Mouse (Mus musculus) left cerebral cortex, adult 11 months (tissue): ENCODE results near the gene Eya4.

Experiments
- DNase-seq: peaks from one replicate; pipeline ENCODE4 v3.0.0; 2022; ENCODE audit warnings: low spot score

Gene Eya4

DNA sequence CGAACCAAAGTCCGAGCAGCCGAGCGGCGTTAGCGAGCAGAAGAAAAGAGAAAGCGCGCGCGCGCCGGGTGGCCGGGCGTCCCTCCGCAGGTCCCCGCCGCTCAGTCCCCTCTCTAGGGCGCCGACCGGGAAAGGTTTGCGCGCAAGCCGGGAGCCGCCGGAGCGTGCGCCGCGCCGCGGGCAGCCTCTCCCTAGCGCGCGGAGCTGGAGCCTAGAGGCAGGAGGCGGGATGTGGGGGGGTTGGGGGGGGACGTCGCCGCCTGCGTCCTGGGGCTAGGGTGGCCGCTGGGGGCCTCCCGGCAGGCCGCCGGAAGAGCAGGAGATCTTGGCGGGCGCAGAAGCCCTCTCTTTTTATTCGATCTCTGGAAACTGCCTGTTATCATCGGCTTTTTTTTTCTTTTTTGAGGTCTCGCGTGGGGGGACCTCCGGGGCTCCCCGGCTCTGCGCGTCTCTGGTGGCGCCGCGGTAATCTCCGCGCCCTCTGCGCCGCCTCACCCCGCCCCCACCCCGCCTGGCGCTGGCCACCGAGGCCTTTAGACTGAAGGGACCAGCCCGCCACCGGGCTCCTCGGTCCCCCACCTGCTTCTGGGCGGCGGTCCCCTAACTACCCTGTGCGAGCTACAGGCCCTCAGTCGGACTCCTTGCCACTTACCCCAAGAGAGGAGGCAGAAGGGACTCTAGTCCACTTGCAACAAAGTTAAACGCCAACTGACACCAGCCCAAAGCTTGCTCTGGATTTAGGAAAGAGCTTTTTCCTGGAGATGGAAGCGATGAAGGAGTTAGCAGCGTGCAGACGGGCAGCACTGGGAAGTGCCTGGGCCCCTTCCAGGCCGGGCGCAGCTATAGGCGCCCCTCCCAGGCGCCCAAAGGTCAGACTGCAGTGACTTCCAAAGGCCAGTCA, at the start of gene Eya4:
Gene Eya4, minus strand, starts transcription at position 776 of the 901 bp plus-strand sequence.
- no peak for DNase-seq

DNA sequence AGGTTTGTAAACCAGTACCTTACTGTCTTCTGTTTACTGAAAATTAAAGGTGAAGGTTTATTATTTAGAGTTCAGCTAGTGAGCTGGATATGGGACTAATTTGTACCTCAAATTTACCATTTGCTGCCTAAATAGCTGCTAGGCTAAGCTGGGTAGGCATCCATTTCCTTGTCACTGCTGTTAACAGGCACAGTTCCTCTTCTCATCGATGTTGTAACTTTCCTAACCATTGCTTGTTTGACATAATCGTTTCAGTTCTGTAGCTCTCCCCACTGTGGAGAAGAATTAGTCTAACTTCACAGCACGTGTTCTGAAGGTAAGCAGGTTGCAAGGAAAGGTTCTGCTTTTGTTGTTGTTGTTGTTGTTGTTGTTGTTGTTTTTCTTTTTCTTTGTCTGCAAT, 44.8 kb upstream of the Eya4 start:
- no peak for DNase-seq

DNA sequence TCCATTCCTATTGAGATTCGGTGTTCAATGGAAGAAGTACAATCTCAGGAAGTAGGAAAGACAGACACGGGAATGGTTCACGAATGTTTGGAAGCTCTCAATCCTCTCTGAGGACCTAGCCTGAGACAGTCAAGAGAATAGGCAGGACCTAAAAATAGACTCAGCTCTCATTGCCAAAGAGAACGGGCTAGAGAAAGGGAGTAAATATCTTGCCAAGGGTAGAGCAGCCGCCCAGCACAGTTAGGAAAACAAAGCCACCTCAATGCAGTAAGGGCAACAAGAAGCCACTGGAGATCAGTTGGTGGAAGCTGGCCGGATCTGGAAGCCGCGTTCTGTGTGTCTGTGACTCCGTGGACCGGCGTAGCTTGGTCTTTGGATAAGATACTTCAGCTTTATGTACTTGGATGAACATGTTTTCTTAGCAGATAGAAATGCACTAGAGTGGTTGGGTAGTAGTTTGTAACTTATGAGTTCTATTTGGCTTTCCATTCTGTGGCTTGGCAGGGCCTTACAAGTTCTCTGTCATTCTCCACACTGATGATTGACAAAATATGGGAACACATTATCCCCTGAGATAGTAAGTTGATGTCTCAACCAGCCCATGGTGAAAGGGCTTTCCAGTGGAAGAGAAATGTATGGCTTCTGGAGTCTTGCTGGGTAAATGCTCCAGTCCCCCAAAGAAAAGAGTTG, 44.1 kb upstream of the Eya4 start:
- DNase-seq = no peak

DNA sequence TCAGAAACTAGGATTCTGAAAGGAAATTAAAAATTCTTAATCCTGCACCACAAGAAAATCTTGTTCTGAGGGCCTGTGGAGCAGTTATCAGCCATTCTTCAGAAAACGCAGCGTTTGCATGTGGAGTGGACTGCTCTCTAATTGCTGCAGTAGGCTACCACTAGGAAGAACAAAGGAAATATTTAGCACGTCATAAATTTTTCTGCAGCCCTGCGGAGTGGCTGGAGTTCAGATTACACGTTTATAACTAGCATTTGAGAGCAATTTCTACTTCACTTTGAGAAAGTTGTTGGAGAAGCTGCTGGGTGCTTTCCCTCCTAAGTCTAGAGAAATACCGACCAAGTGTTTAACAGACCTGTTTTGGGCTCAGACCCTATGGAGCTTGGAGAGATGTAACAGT, 43.6 kb upstream of the Eya4 start:
- no peak for DNase-seq

DNA sequence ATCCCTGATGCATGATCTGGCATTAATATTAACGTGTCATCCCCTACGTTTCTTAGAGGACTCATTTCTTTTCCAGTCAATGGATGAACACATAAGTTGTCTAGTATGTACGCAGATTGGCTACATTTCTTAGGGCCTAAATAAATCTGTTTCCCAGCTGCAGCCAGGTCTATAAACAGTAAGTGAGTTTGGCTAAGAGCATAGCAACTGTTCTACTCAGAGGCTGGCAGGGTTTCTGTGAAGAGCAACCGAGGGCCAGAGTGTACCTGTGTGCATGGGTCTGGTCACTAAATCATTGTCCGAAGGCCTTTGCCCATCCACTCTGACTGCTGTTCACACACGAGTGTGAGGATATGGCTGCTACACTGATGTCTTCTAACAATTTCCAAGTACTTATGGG, 13.3 kb upstream of the Eya4 start:
- DNase-seq = no peak

DNA sequence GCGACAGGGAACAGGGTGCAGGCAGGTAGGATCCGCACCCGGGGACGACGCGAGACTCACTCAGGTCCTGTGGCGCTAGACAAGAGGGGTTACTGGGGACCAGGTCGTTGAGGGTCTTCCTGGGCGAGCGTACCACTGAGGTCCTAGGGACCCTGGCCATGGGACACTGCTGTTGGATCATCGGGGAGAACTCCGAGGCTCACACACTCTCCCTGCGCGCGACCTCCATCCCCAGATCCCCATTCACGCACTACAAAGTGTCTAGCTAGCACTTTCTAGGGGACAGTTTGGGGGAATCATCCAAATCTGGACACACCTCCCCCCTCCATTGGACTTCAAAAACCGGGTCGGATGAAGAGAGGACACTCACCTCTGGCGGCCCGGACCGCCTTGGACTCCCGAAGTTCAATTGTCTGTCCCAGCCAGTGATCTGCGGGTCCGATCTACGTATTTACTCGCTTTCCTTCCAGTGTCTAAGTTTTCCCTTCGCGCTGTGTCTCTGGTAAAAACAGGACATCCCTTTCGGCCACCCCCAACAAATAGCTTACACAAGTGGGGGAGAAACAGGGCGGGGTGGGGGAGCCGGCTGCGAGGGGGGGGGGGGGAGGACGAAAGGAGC, 1.1 kb downstream of the Eya4 start:
- no peak for DNase-seq

DNA sequence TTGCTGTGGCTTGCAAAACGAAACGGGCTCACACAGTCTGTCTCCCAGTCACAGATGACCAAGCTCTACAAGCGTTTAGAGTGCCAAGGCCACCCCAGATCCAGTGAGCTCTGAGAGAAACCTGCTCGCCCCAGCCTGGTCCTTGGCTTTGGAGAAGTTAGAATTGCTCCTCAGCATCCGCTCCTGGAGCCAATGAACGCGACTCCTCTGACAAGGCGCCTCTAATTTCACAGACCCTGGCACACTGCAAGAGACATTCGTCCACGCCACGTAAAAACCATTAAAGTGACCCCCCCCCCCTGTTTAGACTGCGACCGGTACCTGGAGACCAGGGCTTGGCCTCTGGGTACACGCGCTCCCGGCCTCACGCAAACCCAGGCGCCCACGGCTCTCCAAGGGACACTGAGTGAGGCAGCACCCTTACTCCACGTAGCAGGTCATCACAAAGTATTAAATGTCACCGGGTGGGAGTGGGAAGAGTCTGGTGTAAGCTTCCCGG, 1.6 kb downstream of the Eya4 start:
- no peak for DNase-seq

DNA sequence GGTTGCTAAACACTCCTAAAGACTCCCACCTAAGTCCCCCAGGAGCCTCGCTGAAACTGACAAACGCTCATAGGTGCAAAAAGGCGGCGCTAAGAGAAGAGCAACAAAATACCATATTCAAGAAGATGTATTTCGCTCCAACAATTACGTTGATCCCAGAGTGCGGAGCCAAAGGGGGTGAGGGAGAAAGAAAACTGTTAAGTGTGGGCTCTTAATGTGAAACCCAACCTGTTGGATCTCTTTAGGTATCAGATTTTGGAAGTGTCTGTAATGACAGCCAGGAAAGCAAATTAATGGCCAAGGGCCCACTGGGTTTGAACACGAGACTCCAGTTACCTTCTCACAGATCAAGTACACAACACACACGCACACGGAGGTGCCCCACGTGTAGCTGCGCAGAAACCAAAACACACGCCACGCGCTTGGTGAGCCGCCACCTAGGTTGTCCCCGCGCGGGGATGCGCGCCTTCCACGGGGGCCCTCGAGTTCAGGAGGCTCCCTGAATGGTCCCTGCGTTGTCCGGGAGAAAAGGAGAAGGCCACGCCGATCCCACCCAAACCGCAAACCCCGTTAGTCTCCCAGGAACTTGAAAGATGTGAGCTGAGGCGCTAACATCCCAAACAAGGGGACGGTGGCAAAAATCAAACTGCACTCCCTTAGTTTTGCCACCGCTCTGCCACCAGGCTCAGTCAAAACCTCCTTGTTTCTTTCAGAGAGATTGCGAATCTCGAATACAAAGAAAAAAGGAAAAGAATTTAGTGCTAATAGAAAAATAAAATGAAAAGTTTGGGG, 2.3 kb downstream of the Eya4 start:
- DNase-seq = no peak

DNA sequence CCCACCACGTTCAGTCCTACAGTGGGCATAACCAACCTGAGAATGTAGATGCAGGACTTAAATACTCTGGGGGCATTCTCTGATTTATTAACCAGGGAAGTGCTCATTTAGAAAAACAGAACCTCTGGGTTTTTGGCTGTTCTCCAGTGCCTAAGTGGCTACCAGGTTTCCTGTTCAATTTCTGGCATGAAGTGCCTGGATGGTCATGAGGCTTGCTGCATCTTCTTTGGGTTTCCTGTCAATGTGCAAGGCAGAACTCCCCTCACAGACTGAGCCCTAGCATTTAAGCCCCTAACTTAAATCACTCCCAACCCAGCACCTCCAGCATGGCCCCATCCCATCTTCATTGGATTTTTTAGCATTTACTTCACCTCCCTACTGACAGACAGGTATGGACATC, 13.3 kb downstream of the Eya4 start:
- DNase-seq = no peak

DNA sequence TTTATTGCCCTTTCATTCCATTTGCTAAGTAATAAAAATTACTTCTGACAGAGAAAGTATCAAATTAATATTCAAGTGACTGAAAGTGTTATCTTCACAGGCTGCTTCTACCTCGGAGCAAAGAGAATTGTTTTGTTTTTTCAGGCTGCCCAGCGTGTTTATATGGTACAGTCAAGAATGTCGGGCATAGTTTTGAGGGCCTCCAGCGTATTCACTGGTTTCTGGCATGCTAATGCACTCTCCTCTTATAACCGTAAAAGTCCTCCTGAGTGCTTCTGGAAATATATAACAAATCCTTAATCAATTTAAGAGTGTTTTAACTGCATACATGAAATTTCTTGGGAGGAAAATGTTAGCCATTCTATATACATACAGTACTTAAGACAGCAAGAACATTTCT, 17.8 kb downstream of the Eya4 start:
- DNase-seq = no peak

DNA sequence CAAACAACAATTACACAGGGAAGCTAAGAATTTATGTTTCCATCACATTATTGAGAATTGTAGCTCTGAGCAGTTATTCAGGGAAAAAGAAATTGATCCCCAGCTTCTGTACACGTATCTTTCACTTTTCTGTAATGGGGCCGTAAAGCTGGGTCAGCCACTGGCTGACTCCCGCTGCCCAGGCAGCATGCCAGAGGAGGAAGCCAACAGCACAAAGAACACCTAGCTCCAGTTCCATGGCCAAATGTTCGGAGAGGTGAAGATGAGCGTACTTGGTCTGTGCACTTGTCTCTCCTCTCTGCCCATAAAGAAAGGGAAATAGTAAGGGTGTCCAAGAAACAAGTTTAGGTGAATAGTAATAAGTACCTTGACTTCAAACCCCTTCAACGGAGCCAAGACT, 22.9 kb downstream of the Eya4 start:
- no peak for DNase-seq

DNA sequence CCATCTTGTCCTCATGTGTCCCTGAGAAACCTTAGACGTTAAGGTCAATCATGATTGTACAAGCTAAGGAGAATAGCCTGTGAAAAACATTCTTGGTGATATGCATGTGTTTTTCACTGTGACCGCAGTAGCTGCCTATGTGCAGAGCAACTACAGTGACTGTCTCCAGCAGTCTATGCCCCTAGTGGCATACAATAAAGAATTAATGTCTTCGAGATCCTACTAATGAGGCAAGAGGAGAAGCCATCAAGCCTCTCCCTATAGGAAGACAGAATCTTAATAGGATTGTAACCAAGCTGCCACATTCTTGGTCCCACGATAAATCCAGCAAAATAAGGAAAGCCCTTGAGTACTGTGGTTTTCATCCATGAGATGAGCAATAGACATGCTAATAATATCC, 28.3 kb downstream of the Eya4 start:
- DNase-seq = no peak

DNA sequence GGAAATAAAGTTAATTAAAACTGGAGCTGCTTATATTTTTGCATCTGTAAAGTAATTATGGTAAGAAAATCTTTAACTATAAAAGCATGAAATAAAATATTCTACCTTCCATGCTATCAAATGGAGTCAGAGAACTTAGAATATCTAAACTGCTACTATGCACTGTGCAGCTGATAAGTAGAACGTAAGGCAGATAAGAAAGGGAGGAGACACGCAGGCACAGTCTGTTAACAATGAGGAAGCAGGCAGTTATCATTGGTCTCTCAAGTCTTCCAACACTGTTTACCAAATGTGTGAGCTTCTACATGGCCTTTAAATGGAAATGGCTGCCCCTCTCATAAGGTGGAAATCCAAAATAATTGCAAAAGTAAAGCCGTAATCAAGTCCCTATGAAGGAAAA, 55.0 kb downstream of the Eya4 start:
- DNase-seq = no peak

DNA sequence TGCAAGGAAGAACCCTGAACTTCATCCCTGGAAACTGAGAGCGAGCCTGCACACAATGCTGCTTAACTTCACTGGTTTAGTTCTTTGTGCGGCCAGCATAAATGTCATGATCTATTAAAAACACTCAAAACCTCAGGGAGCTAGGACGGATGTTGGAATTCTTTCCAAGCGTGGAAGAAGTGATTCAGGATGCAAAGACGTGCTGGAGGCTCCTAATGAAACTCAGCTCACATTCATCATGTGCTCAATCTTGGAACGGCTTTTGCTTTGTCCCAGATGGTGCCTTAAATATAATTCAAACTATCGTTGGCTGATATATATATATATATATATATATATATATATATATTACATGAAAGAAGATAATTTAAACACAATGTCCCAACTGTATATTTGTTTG, 58.1 kb downstream of the Eya4 start:
- no peak for DNase-seq

DNA sequence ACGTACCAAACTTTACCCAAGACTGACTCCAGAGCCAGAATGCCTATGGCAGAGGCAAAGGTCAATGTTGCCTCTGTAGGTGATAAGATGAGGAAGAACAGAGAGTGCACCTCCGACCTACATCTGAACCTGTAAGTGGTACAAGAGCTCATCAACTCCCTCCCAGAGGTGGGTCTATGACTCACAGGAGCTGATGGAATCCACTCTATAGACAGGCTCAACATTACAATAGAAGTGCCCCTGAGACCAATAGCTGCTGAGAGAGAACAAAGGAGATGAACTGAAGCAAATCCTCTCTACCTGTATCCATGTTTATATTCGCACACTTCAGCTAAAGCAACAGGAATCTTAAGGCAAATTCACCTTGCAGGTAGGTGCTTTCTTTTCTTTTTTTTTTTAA, 73.2 kb downstream of the Eya4 start:
- no peak for DNase-seq

DNA sequence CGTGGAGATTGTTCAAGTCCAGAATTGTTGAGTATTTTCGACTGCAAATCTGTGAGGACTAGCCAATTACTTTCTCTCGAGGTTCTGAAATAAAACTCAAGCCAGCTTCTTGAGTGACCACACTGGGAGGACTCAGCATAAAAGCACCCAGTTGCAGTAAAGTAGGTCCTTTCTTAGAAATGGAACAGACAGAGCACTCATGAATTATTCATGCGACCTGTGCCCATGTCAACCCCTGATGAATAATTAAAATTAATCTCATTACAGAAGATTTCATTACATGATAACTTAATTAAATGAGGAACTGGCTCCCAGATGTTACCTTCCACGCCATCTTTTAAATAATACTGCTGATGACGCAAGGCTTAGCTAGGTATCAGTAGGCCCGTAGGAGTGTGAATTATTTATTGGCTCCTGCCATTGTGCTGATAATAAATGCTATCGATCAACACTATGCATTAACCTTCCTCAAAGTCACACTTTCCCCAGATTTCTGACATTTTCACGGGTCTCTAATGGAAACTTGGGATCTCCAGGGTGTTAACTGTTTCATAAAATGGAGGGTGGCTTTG, 79.5 kb downstream of the Eya4 start:
- no peak for DNase-seq

DNA sequence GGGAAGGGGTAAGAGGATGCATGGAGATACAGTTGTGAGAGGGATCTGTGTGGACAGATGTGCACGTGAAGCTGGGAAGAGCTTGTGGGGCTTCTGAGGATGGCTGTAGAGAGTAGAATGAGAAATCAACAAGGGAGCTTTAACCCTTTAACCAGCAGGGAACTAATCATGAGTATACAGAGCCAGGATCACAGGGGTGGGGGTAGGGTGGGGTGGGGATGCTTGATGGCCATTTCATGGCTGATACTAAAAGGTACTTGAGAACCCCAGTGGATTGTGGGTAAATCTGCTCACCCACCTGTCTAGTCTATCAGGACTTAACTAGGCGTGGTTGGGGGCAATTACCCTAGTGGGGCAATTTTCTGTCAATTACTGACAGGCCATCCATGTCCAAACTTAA, 80.1 kb downstream of the Eya4 start:
- DNase-seq = no peak

DNA sequence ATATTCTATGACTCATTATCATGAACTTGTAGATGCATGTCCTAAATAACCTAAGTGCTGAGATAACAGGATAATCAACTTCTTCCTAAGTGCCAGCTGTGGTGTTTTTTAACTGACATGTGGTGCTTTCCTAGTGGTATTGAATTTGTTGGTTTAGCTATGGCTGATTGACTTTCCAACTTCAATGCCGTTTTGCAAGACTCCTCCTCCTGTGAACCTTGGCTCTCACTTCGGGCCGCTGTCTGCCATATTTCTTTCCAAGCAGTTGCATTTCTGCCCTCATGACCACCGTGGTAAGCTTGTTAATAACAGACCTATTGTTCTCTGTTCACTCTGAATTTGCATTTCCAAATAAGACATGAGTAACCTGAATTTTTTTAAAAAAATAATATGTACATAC, 98.4 kb downstream of the Eya4 start:
- DNase-seq = no peak

DNA sequence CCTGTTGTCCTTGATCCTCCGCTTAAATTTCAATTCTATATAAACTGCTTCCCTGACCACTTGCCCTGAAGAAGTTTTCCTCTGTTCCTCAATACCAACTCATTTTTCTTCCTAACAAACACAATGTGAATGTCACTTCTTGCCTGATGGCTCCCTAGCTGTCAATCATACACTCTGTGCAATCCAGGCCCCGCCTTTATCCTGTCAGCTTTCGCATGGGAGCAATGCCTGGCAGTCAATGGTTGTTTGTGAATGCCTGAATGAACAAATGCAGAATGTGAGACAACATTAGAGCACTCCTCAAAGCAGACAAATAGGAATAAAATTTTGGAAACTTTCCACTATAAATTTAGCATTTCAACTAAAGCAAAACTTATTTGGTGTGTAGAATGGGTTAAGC, 104.1 kb downstream of the Eya4 start:
- DNase-seq = no peak

DNA sequence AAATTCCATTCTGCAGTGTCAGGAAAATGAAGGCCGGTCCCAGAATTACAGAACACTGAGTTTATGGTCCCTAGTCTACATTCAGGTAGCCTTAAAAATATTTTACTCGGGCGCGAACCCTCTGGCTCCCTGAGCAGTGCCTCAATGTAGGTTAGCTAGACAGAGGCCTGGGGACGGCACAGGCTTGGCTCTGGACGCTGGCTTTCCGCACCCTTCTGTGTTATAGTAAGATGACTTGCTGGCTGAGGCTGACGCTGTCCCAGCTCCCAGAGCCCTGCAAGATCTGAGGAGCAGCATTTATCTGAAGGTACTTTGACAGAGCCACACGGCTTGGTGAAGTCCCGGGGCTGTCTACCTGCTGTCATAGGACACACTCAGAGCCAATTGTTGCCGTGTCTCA, 113.7 kb downstream of the Eya4 start:
- no peak for DNase-seq

DNA sequence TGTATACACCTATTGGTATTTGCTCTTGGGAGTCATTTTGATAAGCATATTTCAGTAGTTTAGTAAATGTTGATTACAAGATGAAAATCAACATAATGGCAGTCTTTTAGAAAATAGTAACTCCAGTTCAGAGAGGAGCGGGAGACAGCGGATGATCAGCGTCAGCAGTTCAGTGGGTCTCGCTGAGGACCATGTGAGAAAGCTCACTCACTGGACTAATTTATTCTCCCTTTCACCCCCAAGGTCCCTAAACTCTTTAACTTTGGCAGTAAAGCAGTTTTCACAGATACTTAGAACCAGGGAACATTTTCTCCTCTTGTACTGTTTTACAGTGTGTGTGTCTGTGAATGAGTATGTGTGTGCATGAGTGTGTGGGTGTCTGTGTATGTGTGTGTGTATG, 115.2 kb downstream of the Eya4 start:
- DNase-seq = no peak

DNA sequence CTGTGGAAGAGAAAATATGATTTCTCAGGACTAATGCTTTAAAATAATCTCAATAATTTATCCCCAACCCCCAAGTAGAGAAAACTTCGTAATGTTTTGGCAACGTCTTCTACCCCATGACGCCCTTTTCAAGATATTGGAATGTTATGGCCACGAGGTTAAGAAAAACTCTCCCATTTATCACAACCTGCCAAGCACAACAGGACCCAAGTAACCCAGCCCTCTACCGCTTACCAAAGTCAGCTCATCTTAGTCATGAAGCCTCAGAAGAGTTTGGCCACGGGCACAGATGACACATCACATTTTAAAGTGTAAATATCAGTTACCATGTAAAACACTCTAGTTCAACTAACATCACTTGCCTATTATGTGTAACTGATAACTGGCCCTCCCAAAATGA, 117.2 kb downstream of the Eya4 start:
- DNase-seq = no peak
